Comparison of ENCODE assay signal across 7 mouse cellular contexts in the genomic region with DNA sequence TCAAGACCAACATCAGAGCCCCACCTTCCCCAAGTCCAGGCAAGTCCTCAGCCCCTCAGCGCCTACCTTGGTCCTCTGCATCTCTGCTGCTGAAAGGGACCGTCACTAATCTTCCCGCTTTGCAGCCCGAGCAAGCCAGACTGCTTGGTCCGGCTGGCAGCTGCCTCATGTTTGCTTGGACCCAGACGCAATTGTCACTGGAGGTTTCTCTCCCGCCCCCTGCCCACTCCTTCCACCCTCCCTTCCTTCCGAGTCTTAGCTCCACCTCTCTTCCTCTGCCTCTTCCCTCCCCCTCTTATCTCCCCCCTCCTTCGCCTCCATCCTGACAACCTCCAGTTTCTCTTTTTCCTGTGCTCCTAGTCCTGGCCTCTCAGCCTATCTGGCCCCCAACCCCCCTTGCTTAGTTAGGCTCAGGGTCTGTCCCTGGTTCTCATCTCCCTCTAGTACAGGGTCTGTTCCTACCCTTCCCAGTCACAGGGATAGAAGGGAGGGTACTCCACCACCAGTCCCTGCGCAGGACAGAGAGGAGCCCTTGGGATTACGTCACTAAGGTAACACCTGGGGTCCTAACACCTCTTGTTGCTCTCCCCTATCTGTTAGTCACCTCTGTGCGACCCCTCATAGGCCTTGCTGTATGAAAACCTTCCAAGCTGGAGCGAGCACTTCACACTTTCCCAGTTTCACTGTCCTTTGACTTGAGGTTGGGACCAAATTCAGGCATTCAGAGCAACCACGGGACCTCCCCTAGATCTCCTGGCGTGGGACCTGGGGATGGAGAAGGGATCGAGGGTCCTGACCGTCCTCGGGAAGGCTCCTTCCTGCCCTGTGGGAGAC. TPM values are rescaled to one million over a fixed set of nuclear protein-coding genes. Genes with fewer than 3 reads are reported as not detected.
A peak's percentile ranks its signal among the peaks of the same experiment; 100 is the strongest.
DNase-seq lines count a peak whose midpoint lies in the region; ATAC-seq and TF ChIP-seq lines count a peak whose summit lies in the region.

No protein-coding gene starts in this region.

- H3K9me3 ChIP-seq in ES-E14 (ENCODE audit: control insufficient read depth, insufficient read depth, low read depth, low read length) = no peaks in the 10 kb centered on the region
- H3K9me3 ChIP-seq in forebrain, embryonic 12.5 days = no peaks in the 10 kb centered on the region
- H3K9me3 ChIP-seq in liver, embryonic 14.5 days (ENCODE audit: control insufficient read depth, low read length) = no peaks in the 10 kb centered on the region

- DNase-seq in ES-E14 (ENCODE audit: low read depth, low spot score) = peak; percentile 21
- peak; percentile 97 for DNase-seq in brain, adult 2 months (ENCODE audit: low read depth, low spot score)
- DNase-seq in kidney, postnatal 10 days = peak; percentile 58
- no peak for DNase-seq in liver, embryonic 14.5 days (ENCODE audit: low read depth in 3 of 3, low spot score in 3 of 3)
- DNase-seq in right cerebral cortex, adult 2 months (ENCODE audit: low spot score in 2 of 2) = peak; percentile 75 to 79
- no peak for DNase-seq in gastrocnemius, postnatal 36 days

- peak overlapping the region; percentile 55 to 70 for H3K4me3 ChIP-seq in ES-E14 (ENCODE audit: insufficient read depth in 1 of 2, low read depth in 1 of 2, low read length in 2 of 2, poor library complexity in 1 of 2, severe bottlenecking in 1 of 2)
- peak overlapping the region; percentile 42 for H3K4me3 ChIP-seq in forebrain, embryonic 12.5 days (replicated peaks)
- 0 out of 4 replicates have a peak overlapping the region, but pooled peaks of 1 of the 2 experiments have one; percentile 1 for H3K4me3 ChIP-seq in liver, embryonic 14.5 days (ENCODE audit: insufficient read depth in 1 of 2, low read depth in 2 of 2, low read length in 2 of 2)

- peak; percentile 77 for ATAC-seq in forebrain, embryonic 12.5 days (ENCODE audit: low FRiP score)
- no peak for ATAC-seq in liver, embryonic 14.5 days (ENCODE audit: insufficient read depth)

- no peaks in the 10 kb centered on the region for H3K36me3 ChIP-seq in ES-E14 (ENCODE audit: control insufficient read depth, insufficient read depth, low read length, poor library complexity, severe bottlenecking)
- no peaks in the 10 kb centered on the region for H3K36me3 ChIP-seq in forebrain, embryonic 12.5 days (replicated peaks)
- H3K36me3 ChIP-seq in liver, embryonic 14.5 days (replicated peaks; ENCODE audit: control insufficient read depth, insufficient read depth, low read depth) = no peaks in the 10 kb centered on the region

- H3K27ac ChIP-seq in ES-E14 (ENCODE audit: insufficient read depth, low read depth, low read length, poor library complexity, severe bottlenecking) = no peak overlapping the region
- peak overlapping the region; percentile 88 for H3K27ac ChIP-seq in forebrain, embryonic 12.5 days
- no peak overlapping the region for H3K27ac ChIP-seq in liver, embryonic 14.5 days

- no peak for TF ChIP-seq CTCF in liver, embryonic 14.5 days (IDR thresholded peaks at IDR 0.05; ENCODE audit: low read depth)

- WGBS in forebrain, embryonic 12.5 days = under 1% methylated on average over 18 of the region's 18 CpGs
- 7% methylated on average over 18 of the region's 18 CpGs for WGBS in liver, embryonic 14.5 days (ENCODE audit: insufficient replicate concordance)

- H3K27me3 ChIP-seq in forebrain, embryonic 12.5 days = 0 out of 2 replicates have a peak, but pooled peaks cover 10% of the 10 kb centered on the region
- peaks cover 6% of the 10 kb centered on the region; the same call in 1 of the 2 replicates for H3K27me3 ChIP-seq in liver, embryonic 14.5 days (ENCODE audit: control insufficient read depth, insufficient read depth, low read length)

- intact Hi-C loops in gastrocnemius, postnatal 36 days (cut with DNase I) = no loop called here

- H3K9ac ChIP-seq in ES-E14 (ENCODE audit: insufficient read depth, low read depth, low read length, poor library complexity, severe bottlenecking) = peak overlapping the region; percentile 46
- peak overlapping the region; percentile 54 for H3K9ac ChIP-seq in forebrain, embryonic 12.5 days
- no peak overlapping the region for H3K9ac ChIP-seq in liver, embryonic 14.5 days (replicated peaks)

- no peak for TF ChIP-seq EP300 in liver, embryonic 14.5 days (IDR thresholded peaks at IDR 0.05; ENCODE audit: low read depth)

- in situ Hi-C loops in ES-E14 (cut with MboI; ENCODE audit: low sequenced_read_pairs in 2 of 2, unreplicated experiment in 2 of 2) = no loop called here

- peaks cover 0 to 2% of the 10 kb centered on the region in 2 experiments; a peak in 1 of 4 replicates for H3K4me1 ChIP-seq in ES-E14 (ENCODE audit: control insufficient read depth in 2 of 2, insufficient read depth in 2 of 2, low read length in 2 of 2, poor library complexity in 1 of 2)
- H3K4me1 ChIP-seq in forebrain, embryonic 12.5 days = peaks cover 49% of the 10 kb centered on the region
- peaks cover 0 to 3% of the 10 kb centered on the region in 2 experiments; a peak in 1 of 4 replicates for H3K4me1 ChIP-seq in liver, embryonic 14.5 days (replicated peaks; ENCODE audit: control insufficient read depth in 2 of 2, insufficient read depth in 2 of 2, low read length in 1 of 2)

- peak overlapping the region; percentile 74 for H3K4me2 ChIP-seq in forebrain, embryonic 12.5 days
- H3K4me2 ChIP-seq in liver, embryonic 14.5 days (ENCODE audit: low read depth) = peak overlapping the region; percentile 15; the same call in 1 of the 2 replicates

TF ChIP-seq in ES-E14, 5 proteins besides CTCF, POLR2A, EP300 and RAD21:
- TF ChIP-seq MAFK (IDR thresholded peaks at IDR 0.05; ENCODE audit: insufficient read depth, low read depth, low read length) = no peak
- no peak for TF ChIP-seq HCFC1 (IDR thresholded peaks at IDR 0.05; ENCODE audit: borderline replicate concordance, insufficient read depth, low read length)
- no peak for TF ChIP-seq ZNF384 (IDR thresholded peaks at IDR 0.05; ENCODE audit: low read depth, low read length)
- TF ChIP-seq CHD2 (IDR thresholded peaks at IDR 0.05; ENCODE audit: low read depth, low read length) = no peak
- no peak for TF ChIP-seq ZC3H11A (IDR thresholded peaks at IDR 0.05; ENCODE audit: borderline replicate concordance, low read depth, low read length)
TF ChIP-seq in ES-E14: peak in this region for 0.

RNA-seq across cellular contexts. Expression of a gene that starts 0.5 kb away (rescaled TPM):
- 3.0 and 5.3 TPM in 2 replicates for total RNA-seq in ES-E14 (2012; rRNA removed)
- 3.8 and 4.6 TPM in 2 replicates for polyA plus RNA-seq in forebrain, embryonic 12.5 days (2016; fragmentation: Nextera tagmentation; extraction: Ambion mirVana)
- polyA plus RNA-seq in liver, embryonic 14.5 days (2012; rRNA removed) = 0.36 and 0.38 TPM in 2 replicates
- 0.42 and 0.59 TPM in 2 replicates for polyA plus RNA-seq in liver, embryonic 14.5 days (2014; fragmentation: Nextera tagmentation; extraction: Ambion mirVana)
- total RNA-seq in gastrocnemius, postnatal 36 days (2021) = under 1 TPM; 0.18 to 0.49 TPM

RNA-seq across cellular contexts. Expression of a gene that starts 19.9 kb away (rescaled TPM):
- total RNA-seq in ES-E14 (2012; rRNA removed) = 0.45 and 1.0 TPM in 2 replicates
- polyA plus RNA-seq in forebrain, embryonic 12.5 days (2016; fragmentation: Nextera tagmentation; extraction: Ambion mirVana) = 0.26 and 0.41 TPM in 2 replicates
- 0.01 TPM in 1 of 2 replicates, not detected in the other for polyA plus RNA-seq in liver, embryonic 14.5 days (2012; rRNA removed)
- not detected in 2 replicates for polyA plus RNA-seq in liver, embryonic 14.5 days (2014; fragmentation: Nextera tagmentation; extraction: Ambion mirVana)
- total RNA-seq in gastrocnemius, postnatal 36 days (2021) = not detected

Comparison
In these comparisons a context has a peak if more than half of its experiments do, and no peak if none do; other contexts are left out.
1. DNase-seq: peak in ES-E14 (single experiment), brain, adult 2 months (single experiment), kidney, postnatal 10 days (single experiment) and right cerebral cortex, adult 2 months (2 of 2); none in liver, embryonic 14.5 days (0 of 3) and gastrocnemius, postnatal 36 days (0 of 2).